Mouse (Mus musculus) lung, adult 2 months (tissue): ENCODE data around the gene Gpc6.

Experiments
- CTCF ChIP-seq: fragments of 200-500 bp; IDR thresholded peaks from 2 replicates; pipeline ENCODE4 v1.5.1; 2011; ENCODE audit warnings: mild to moderate bottlenecking, low read length, control low read depth; ENCODE audit not compliant: insufficient read depth
- POLR2A ChIP-seq: fragments of 200-500 bp; IDR thresholded peaks from 2 replicates; pipeline ENCODE4 v1.6.1; 2011; ENCODE audit warnings: low read depth, mild to moderate bottlenecking, control low read depth, low read length, borderline replicate concordance; ENCODE audit errors: extremely low read depth

- TF ChIP-seq POLR2A (no peak), CTCF (no peak)
Observed at GRCm38 (mm10) chr14:117050877-117051276, 125.8 kb downstream of the Gpc6 start.
